Mouse (Mus musculus) left cerebral cortex, adult 11 months (tissue): Measurements from ENCODE around the gene Gm21721.
"Not testable (repeated sequence)": the region's sequence is repeated elsewhere in the genome, so short reads cannot be mapped to it uniquely, and the experiment has no call there.

Experiments used
- DNase-seq: peaks from one replicate; pipeline ENCODE4 v3.0.0; 2022; ENCODE audit warnings: low spot score

Gene Gm21721

DNA sequence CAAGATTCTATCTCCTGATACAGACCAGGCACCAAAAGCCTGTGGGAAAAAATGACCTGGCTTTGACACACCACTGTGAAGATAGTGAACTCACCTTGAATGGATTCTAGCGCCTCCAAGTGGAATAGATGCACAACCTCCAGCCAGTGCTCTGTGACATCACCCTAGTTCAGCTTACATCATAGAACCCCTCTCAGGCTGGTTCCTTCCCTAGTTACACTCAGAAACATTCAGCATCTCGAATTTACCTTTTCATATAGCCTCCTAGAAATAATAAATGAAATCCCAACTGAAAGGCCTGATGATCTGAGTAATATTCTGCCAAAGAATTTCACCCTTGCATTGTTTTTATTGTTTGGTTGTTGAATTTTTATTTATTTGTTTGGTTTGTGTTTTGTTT is at the start of gene Gm21721:
Gene Gm21721 (minus strand): TSS at position 101 of the 400 bp plus-strand sequence.
- DNase-seq, result not testable (repeated sequence)
